Mouse (Mus musculus) subcutaneous adipose tissue, adult 2 months (tissue): ENCODE results near the gene Olfr801. TPM values are rescaled to one million over a fixed set of nuclear protein-coding genes. Genes with fewer than 3 reads are reported as not detected.

Experiments used
- polyA plus RNA-seq: library from polyadenylated mRNA; depleted of rRNA; stranded (reverse); fragments of >200 nt; gene quantifications from 2 replicates; pipeline ENCODE4 v1.2.3, GENCODE M21; 2012; ENCODE audit warnings: low replicate concordance; rRNA removed

Gene Olfr801
- polyA plus RNA-seq = not detected in 2 replicates

DNA sequence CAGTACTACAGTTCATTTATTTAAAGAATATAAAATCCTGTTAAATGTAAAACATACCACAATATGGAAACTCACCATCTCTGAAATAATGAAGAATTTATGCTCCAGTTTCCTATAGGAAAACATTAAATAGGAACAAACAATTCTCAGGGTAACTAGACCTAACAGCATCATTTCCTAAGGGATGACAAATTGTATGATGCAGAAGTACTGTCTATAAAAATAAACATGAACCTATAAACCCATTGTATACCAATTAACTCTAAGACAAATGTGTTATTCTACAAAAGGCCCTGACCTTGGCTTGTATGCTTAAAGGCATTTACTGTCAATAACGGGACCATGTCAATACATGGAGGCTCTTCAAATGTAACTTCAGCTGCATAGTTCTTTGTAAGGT lies at the start of gene Olfr801:
Gene Olfr801, minus strand, starts transcription at position 101 of the 400 bp plus-strand sequence.

DNA sequence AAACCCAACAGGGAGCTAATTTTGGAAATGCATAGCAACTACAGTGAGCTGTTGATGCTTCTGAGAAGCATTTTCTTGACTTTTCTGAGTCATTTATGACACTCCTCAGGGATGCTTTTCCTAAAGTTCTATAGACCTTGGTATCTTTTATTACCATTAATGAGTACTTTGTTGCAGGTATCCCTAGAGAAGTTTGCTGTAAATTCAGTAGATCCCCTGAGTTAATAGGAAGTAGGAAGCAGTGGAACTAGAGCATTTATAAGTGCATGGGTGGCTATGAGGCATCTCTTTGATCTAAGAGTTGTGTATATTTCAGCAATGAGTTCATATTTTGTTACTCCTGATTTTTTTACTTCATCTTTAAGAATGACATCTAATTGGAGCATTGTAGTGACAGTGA lies 29.2 kb upstream of the Olfr801 start, which contains the start of gene Olfr804:
Gene Olfr804, plus strand, starts transcription at position 301 of the 400 bp plus-strand sequence.

GRCm38 (mm10) chr10:129694186-129694585 lies 20.5 kb upstream of the Olfr801 start, which contains the start of gene Olfr803:
Olfr803 (minus strand) TSS chr10:129694286.

DNA sequence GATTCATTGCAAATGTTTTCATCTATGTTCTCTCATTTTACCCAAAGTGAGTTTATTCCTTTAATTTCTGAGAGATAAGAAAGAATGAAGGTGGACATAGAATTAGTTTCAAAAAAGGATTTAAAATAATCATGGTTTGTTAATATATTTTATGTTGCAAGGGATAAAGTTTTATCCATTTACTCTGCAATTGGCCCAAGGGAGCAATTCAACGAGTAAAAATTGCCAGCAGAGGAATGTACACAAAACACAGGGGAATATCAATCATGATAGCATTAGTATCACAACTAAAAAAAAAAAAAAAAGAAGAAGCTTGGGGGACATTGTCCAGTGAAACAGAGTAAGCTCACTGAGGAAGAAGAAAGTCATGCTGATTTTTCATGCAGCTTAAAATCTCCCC lies 14.4 kb upstream of the Olfr801 start, which contains the start of gene Olfr802:
Gene Olfr802, minus strand, starts transcription at position 101 of the 400 bp plus-strand sequence.

DNA sequence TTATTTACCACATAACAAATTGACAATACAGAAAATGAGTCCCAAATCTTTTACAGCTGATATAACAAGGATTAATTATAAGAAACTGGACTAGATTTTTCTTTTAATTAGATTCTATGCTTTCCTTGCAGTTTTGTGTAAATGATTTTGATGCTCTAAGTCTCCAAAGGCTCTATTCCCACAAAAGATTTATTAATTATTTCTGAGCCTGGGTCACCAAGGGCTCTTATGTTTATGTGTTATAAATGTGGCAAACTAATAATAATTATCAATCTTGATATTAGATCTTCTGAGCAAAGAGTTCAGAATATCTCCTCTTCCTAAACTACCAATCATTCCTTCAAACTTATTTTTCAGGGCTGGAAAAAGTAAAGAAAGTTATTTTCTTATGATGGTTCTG lies 16.3 kb downstream of the Olfr801 start, which contains the start of gene Olfr800:
Gene Olfr800, plus strand, starts transcription at position 301 of the 400 bp plus-strand sequence.

GRCm38 (mm10) chr10:129637184-129637583 lies 36.5 kb downstream of the Olfr801 start, which contains the start of gene Olfr799:
Olfr799 (plus strand) TSS chr10:129637484.

GRCm38 (mm10) chr10:129627834-129628233 lies 45.8 kb downstream of the Olfr801 start, which contains the start of gene Olfr798:
Olfr798 (minus strand) TSS chr10:129627934.

Other genes starting within 250 kb of the Olfr801 start
- not detected in 2 replicates for gene Olfr786, start 246.6 kb downstream of the Olfr801 start, polyA plus RNA-seq
- gene Olfr787, start 212.0 kb downstream of the Olfr801 start, polyA plus RNA-seq = not detected in 2 replicates
- gene Olfr788, start 202.9 kb downstream of the Olfr801 start, polyA plus RNA-seq = not detected in 2 replicates
- gene Olfr789, start 189.1 kb downstream of the Olfr801 start, polyA plus RNA-seq = not detected in 2 replicates
- not detected in 2 replicates for gene Olfr790, start 175.4 kb downstream of the Olfr801 start, polyA plus RNA-seq
- gene Olfr791, start 152.1 kb downstream of the Olfr801 start, polyA plus RNA-seq = not detected in 2 replicates
- gene Olfr792, start 134.7 kb downstream of the Olfr801 start, polyA plus RNA-seq = not detected in 2 replicates
- gene Olfr794, start 106.2 kb downstream of the Olfr801 start, polyA plus RNA-seq = not detected in 2 replicates
- not detected in 2 replicates for gene Olfr796, start 61.3 kb downstream of the Olfr801 start, polyA plus RNA-seq
- not detected in 2 replicates for gene Olfr798, start 45.9 kb downstream of the Olfr801 start, polyA plus RNA-seq
- not detected in 2 replicates for gene Olfr799, start 36.4 kb downstream of the Olfr801 start, polyA plus RNA-seq
- gene Olfr800, start 16.2 kb downstream of the Olfr801 start, polyA plus RNA-seq = not detected in 2 replicates
- not detected in 2 replicates for gene Olfr802, start 14.3 kb upstream of the Olfr801 start, polyA plus RNA-seq
- not detected in 2 replicates for gene Olfr803, start 20.4 kb upstream of the Olfr801 start, polyA plus RNA-seq
- not detected in 2 replicates for gene Olfr804, start 29.3 kb upstream of the Olfr801 start, polyA plus RNA-seq
- gene Olfr805, start 55.5 kb upstream of the Olfr801 start, polyA plus RNA-seq = not detected in 2 replicates
- gene Olfr806, start 68.1 kb upstream of the Olfr801 start, polyA plus RNA-seq = not detected in 2 replicates
- not detected in 2 replicates for gene Olfr807, start 83.9 kb upstream of the Olfr801 start, polyA plus RNA-seq
- not detected in 2 replicates for gene Olfr808, start 91.6 kb upstream of the Olfr801 start, polyA plus RNA-seq
- gene Olfr809, start 100.8 kb upstream of the Olfr801 start, polyA plus RNA-seq = not detected in 2 replicates
- not detected in 2 replicates for gene Olfr810, start 121.1 kb upstream of the Olfr801 start, polyA plus RNA-seq
- not detected in 2 replicates for gene Olfr811, start 130.5 kb upstream of the Olfr801 start, polyA plus RNA-seq
- not detected in 2 replicates for gene Olfr812, start 172.2 kb upstream of the Olfr801 start, polyA plus RNA-seq
- not detected in 2 replicates for gene Olfr813, start 181.5 kb upstream of the Olfr801 start, polyA plus RNA-seq
- not detected in 2 replicates for gene Olfr814, start 206.0 kb upstream of the Olfr801 start, polyA plus RNA-seq
- not detected in 2 replicates for gene Olfr815, start 232.0 kb upstream of the Olfr801 start, polyA plus RNA-seq
- gene Olfr816, start 241.7 kb upstream of the Olfr801 start, polyA plus RNA-seq = not detected in 2 replicates